Mouse (Mus musculus) hindbrain, embryonic 15.5 days (tissue): ENCODE results near the gene Marveld3. TPM values are rescaled to one million over a fixed set of nuclear protein-coding genes. Genes with fewer than 3 reads are reported as not detected.
A peak's percentile ranks its signal among the peaks of the same experiment; 100 is the strongest.

Experiments used
- ATAC-seq: fragments of 200-750 bp; cut with Nextera tagmentation; 2 replicates; pipeline ENCODE4 v1.8.0; 2017; ENCODE audit warnings: low read depth, moderate number of reproducible peaks, moderate TSS enrichment; ENCODE audit not compliant: low FRiP score
- H3K27ac ChIP-seq: fragments of 300-500 bp; sonication (generic); replicated peaks from 2 replicates; pipeline ENCODE4 v1.5.1; 2015; ENCODE audit warnings: mild to moderate bottlenecking, inconsistent platforms
- H3K27me3 ChIP-seq: fragments of 300-500 bp; sonication (generic); 2 replicates; pipeline ENCODE4 v1.6.1; 2015; ENCODE audit warnings: control low read depth, inconsistent platforms
- H3K36me3 ChIP-seq: fragments of 300-500 bp; sonication (generic); 2 replicates; pipeline ENCODE4 v1.6.1; 2015; ENCODE audit warnings: control low read depth, inconsistent platforms
- H3K4me1 ChIP-seq: fragments of 300-500 bp; sonication (generic); replicated peaks from 2 replicates; pipeline ENCODE4 v1.6.1; 2015; ENCODE audit warnings: control low read depth, inconsistent platforms
- H3K4me2 ChIP-seq: fragments of 300-500 bp; sonication (generic); 2 replicates; pipeline ENCODE4 v1.6.1; 2015; ENCODE audit warnings: moderate library complexity, mild to moderate bottlenecking, inconsistent platforms
- H3K4me3 ChIP-seq: fragments of 300-500 bp; sonication (generic); 2 replicates; pipeline ENCODE4 v1.5.1; 2015; ENCODE audit warnings: mild to moderate bottlenecking, inconsistent platforms
- H3K9ac ChIP-seq: fragments of 300-500 bp; sonication (generic); 2 replicates; pipeline ENCODE4 v1.6.1; 2015; ENCODE audit warnings: inconsistent platforms
- H3K9me3 ChIP-seq: fragments of 300-500 bp; sonication (generic); 2 replicates; pipeline ENCODE4 v1.6.1; 2016; ENCODE audit warnings: control low read depth, inconsistent platforms
- WGBS: fragments of 180-500 bp; shearing (Covaris S2); methylation state at CpG from one replicate; pipeline ENCODE4 v1.1.7; 2015; 5-methylcytosine and 5-hydroxymethylcytosine counted together
- polyA plus RNA-seq: library from polyadenylated mRNA; unstranded; fragments of >200 nt; fragmentation: Nextera tagmentation; extraction: Ambion mirVana; gene quantifications from 2 replicates; pipeline ENCODE4 v1.2.1, GENCODE M21; 2015

The Marveld3 gene
- polyA plus RNA-seq, 1 experiment from 2014 or later = 2.2 TPM

DNA sequence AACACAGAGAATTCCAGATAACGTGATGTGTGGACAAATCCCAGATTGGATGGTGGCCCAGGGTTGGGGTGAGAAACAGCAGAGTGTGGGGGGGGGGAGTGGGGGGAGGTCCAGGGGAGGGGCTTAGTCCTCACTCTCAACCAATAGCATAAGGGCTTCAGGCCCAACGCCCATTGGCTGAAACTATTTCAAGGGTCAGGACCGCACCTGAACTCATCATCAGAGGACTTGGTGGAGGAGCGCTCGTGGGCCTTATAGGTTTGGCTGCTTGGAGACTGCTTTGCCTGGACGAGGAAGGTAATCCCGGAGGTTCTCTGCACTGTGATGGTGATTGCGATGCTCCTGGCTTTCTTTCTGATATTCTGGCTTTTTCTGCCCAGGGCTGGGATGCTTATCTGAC is 28.2 kb upstream of the Marveld3 start, which contains the start of gene Tat:
Tat (plus strand) TSS at position 214 of the 400 bp plus-strand sequence.
- Histone ChIP-seq H3K27ac (no peak within 1 kb of the TSS), H3K4me3 (no peak within 1 kb of the TSS), H3K27me3 (no peaks in the 10 kb centered on the region), H3K36me3 (no peaks in the 10 kb centered on the region), H3K4me2 (no peak within 1 kb of the TSS), H3K9ac (no peak within 1 kb of the TSS), H3K4me1 (0 out of 2 replicates have a peak, but pooled peaks cover 3% of the 10 kb centered on the region), H3K9me3 (no peaks in the 10 kb centered on the region)
- WGBS = 81% methylated on average over 8 of the region's 8 CpGs
- ATAC-seq = no peak

GRCm38 (mm10) chr8:109989151-109989550 is 27.1 kb upstream of the Marveld3 start:
- no peak for ATAC-seq
- H3K27me3 ChIP-seq = no peaks in the 10 kb centered on the region
- H3K27ac ChIP-seq = no peak overlapping the region
- no peak overlapping the region for H3K4me3 ChIP-seq
- H3K4me2 ChIP-seq = no peak overlapping the region
- no peaks in the 10 kb centered on the region for H3K36me3 ChIP-seq
- 91% methylated on average over 8 of the region's 8 CpGs for WGBS
- no peaks in the 10 kb centered on the region for H3K9me3 ChIP-seq
- H3K9ac ChIP-seq = no peak overlapping the region
- H3K4me1 ChIP-seq = peaks cover 10% of the 10 kb centered on the region; the same call in 1 of the 2 replicates

GRCm38 (mm10) chr8:109987776-109988175 is 25.8 kb upstream of the Marveld3 start:
- 82% methylated on average over 7 of the region's 7 CpGs for WGBS
- Histone ChIP-seq H3K27me3 (no peaks in the 10 kb centered on the region), H3K9me3 (no peaks in the 10 kb centered on the region), H3K9ac (no peak overlapping the region), H3K27ac (no peak overlapping the region), H3K36me3 (no peaks in the 10 kb centered on the region), H3K4me2 (no peak overlapping the region), H3K4me3 (no peak overlapping the region), H3K4me1 (peaks cover 19% of the 10 kb centered on the region)
- ATAC-seq = no peak

GRCm38 (mm10) chr8:109986384-109986783 is 24.4 kb upstream of the Marveld3 start:
- no peak overlapping the region for H3K4me2 ChIP-seq
- no peak overlapping the region for H3K27ac ChIP-seq
- H3K4me1 ChIP-seq = peaks cover 19% of the 10 kb centered on the region
- H3K4me3 ChIP-seq = no peak overlapping the region
- no peak overlapping the region for H3K9ac ChIP-seq
- 72% methylated on average over 7 of the region's 7 CpGs for WGBS
- H3K9me3 ChIP-seq = no peaks in the 10 kb centered on the region
- no peaks in the 10 kb centered on the region for H3K36me3 ChIP-seq
- H3K27me3 ChIP-seq = no peaks in the 10 kb centered on the region
- ATAC-seq = no peak

GRCm38 (mm10) chr8:109983944-109984343 is 21.9 kb upstream of the Marveld3 start:
- peaks cover 19% of the 10 kb centered on the region for H3K4me1 ChIP-seq
- no peak overlapping the region for H3K4me3 ChIP-seq
- no peaks in the 10 kb centered on the region for H3K27me3 ChIP-seq
- H3K36me3 ChIP-seq = no peaks in the 10 kb centered on the region
- WGBS = 27% methylated on average over 5 of the region's 5 CpGs
- peak overlapping the region; percentile 68 for H3K27ac ChIP-seq
- H3K4me2 ChIP-seq = no peak overlapping the region
- H3K9me3 ChIP-seq = no peaks in the 10 kb centered on the region
- no peak overlapping the region for H3K9ac ChIP-seq
- no peak for ATAC-seq

GRCm38 (mm10) chr8:109982386-109983105 is 20.5 kb upstream of the Marveld3 start:
- Histone ChIP-seq H3K9ac (no peak overlapping the region), H3K9me3 (no peaks in the 10 kb centered on the region), H3K4me1 (peaks cover 19% of the 10 kb centered on the region), H3K4me2 (no peak overlapping the region), H3K27ac (no peak overlapping the region), H3K4me3 (no peak overlapping the region), H3K36me3 (no peaks in the 10 kb centered on the region), H3K27me3 (no peaks in the 10 kb centered on the region)
- WGBS = 71% methylated on average over 15 of the region's 15 CpGs
- ATAC-seq = no peak

GRCm38 (mm10) chr8:109979339-109979738 is 17.3 kb upstream of the Marveld3 start:
- no peak overlapping the region for H3K4me2 ChIP-seq
- no peaks in the 10 kb centered on the region for H3K36me3 ChIP-seq
- no peak overlapping the region for H3K9ac ChIP-seq
- WGBS = 73% methylated on average over 6 of the region's 6 CpGs
- peaks cover 10% of the 10 kb centered on the region for H3K4me1 ChIP-seq
- H3K9me3 ChIP-seq = no peaks in the 10 kb centered on the region
- no peak overlapping the region for H3K4me3 ChIP-seq
- ATAC-seq = no peak
- no peaks in the 10 kb centered on the region for H3K27me3 ChIP-seq
- no peak overlapping the region for H3K27ac ChIP-seq

DNA sequence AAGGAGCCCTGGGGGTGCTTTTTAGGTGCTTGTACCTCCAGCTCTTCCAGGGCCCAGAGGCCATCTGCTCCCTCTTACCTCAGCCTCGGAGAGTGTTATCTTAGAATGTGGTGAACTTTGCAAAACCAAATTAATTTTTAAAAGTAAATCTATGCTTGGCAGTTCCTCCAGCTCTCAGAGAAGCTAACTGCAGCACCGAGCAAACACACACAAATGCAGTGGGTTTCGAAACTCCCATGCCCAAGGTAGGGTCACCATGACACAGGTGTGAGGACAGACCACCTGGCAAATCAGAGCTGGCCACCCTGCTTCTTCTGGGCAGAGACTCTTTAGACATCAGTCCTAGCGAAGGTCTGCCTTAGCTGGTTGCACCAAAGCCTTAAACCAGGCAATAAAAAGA is 10.9 kb upstream of the Marveld3 start:
- H3K36me3 ChIP-seq = no peaks in the 10 kb centered on the region
- H3K9ac ChIP-seq = no peak overlapping the region
- no peak for ATAC-seq
- no peaks in the 10 kb centered on the region for H3K4me1 ChIP-seq
- 0 out of 2 replicates have a peak, but pooled peaks cover 8% of the 10 kb centered on the region for H3K27me3 ChIP-seq
- no peak overlapping the region for H3K4me2 ChIP-seq
- H3K4me3 ChIP-seq = no peak overlapping the region
- H3K9me3 ChIP-seq = no peaks in the 10 kb centered on the region
- H3K27ac ChIP-seq = no peak overlapping the region
- 92% methylated on average over 4 of the region's 4 CpGs for WGBS

DNA sequence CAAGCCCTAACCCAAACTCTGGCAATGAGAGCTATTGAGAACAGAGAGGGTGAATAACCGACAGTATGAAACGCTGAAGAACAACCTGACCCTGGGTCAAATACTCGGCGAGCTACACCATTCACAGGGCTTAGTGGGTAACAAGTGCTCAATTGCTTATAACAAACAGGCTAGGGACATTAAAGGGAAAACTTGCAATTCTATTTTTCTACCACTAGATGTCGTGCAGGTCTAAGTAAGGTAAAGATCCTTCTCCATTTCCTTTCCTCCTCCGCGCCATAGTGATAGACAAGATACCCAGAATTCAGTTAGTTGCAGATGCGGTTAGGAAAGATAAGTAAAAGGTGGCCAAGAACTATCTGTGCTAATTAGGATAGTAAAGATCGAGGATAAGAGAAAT is 8.3 kb upstream of the Marveld3 start:
- ATAC-seq = peak; percentile 51; the same call in 1 of the 2 replicates

DNA sequence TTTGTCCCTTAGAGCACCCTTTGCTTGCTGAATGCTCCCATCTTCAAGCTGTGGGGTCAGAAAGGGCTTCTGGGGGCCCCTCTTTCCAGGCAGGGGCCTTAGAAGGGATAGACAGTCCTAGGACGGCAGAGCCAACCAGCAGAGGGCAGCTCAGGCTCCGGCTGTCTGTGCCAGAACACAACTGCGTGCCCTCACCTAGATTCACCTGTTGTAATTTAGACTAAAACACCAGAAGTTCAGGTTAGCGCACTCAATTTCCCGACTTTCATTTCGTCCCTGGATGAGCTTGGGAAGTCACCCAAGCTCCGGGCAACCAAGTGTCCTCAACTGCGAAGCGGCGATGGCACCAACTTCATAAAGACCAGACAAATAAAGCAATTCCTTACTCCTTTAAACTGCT is 6.8 kb upstream of the Marveld3 start:
- Histone ChIP-seq H3K4me1 (no peaks in the 10 kb centered on the region), H3K27me3 (0 out of 2 replicates have a peak, but pooled peaks cover 8% of the 10 kb centered on the region), H3K9ac (no peak overlapping the region), H3K4me2 (no peak overlapping the region), H3K4me3 (no peak overlapping the region), H3K9me3 (no peaks in the 10 kb centered on the region), H3K36me3 (no peaks in the 10 kb centered on the region), H3K27ac (no peak overlapping the region)
- ATAC-seq = no peak
- 54% methylated on average over 10 of the region's 10 CpGs for WGBS

More for the DNA sequence above, 8.3 kb upstream of the Marveld3 start:
- no peaks in the 10 kb centered on the region for H3K36me3 ChIP-seq
- H3K4me2 ChIP-seq = no peak overlapping the region
- WGBS = 7% methylated on average over 9 of the region's 9 CpGs
- H3K27ac ChIP-seq = no peak overlapping the region
- 0 out of 2 replicates have a peak, but pooled peaks cover 8% of the 10 kb centered on the region for H3K27me3 ChIP-seq
- no peaks in the 10 kb centered on the region for H3K9me3 ChIP-seq
- no peaks in the 10 kb centered on the region for H3K4me1 ChIP-seq
- H3K9ac ChIP-seq = no peak overlapping the region
- H3K4me3 ChIP-seq = no peak overlapping the region

DNA sequence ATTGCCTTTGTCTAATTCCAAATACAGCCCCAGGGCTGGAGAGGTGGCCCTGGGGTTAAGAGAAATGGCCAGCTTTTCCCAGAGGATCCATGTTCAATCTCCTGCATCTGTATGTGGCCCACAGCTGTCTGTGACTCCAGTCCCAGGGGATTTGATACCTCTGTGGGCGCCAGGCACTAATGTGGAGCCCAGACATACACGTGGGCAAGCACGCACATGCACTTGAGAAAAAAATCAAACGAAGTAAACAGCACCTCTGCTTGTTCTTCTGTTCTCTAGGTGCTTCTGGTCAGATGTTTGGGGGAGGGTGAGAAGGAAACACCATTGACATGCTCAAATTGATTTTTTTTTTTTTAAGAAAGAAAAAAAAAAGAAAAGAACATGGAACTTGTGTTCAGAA is 2.1 kb upstream of the Marveld3 start:
- Histone ChIP-seq H3K9me3 (no peaks in the 10 kb centered on the region), H3K27ac (no peak overlapping the region), H3K4me3 (no peak overlapping the region), H3K9ac (no peak overlapping the region), H3K4me1 (peaks cover 12% of the 10 kb centered on the region), H3K27me3 (peaks cover 31% of the 10 kb centered on the region), H3K4me2 (no peak overlapping the region), H3K36me3 (no peaks in the 10 kb centered on the region)
- ATAC-seq = no peak
- WGBS = 74% methylated on average over 4 of the region's 4 CpGs

GRCm38 (mm10) chr8:109963421-109963820 is 1.4 kb upstream of the Marveld3 start:
- no peak for ATAC-seq
- no peaks in the 10 kb centered on the region for H3K36me3 ChIP-seq
- H3K4me3 ChIP-seq = no peak overlapping the region
- WGBS = 69% methylated on average over 13 of the region's 13 CpGs
- H3K27me3 ChIP-seq = peaks cover 27% of the 10 kb centered on the region
- H3K4me2 ChIP-seq = no peak overlapping the region
- H3K4me1 ChIP-seq = peaks cover 12% of the 10 kb centered on the region
- no peak overlapping the region for H3K27ac ChIP-seq
- no peak overlapping the region for H3K9ac ChIP-seq
- no peaks in the 10 kb centered on the region for H3K9me3 ChIP-seq

DNA sequence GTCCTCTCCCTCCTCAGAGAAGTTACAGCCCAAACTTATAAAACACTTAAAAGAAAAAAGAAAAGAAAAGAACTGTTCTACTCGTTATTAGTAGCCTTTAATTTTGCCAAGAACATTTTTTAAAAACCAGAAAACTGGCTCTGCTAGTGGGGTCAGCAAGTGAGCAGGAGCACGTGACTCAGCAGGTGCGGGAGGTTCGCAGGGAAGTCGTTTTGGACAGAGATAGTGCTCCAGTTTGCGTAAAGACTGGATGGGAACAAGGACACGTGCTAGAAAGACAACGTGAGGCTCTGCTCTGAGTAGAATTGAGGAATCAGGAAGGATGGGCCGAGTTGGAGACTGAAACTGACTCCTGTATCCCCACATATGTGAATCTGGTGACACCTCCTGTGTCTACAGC is 893 bp upstream of the Marveld3 start:
- 80% methylated on average over 9 of the region's 9 CpGs for WGBS
- no peak overlapping the region for H3K27ac ChIP-seq
- no peak overlapping the region for H3K4me3 ChIP-seq
- peaks cover 12% of the 10 kb centered on the region for H3K4me1 ChIP-seq
- no peaks in the 10 kb centered on the region for H3K36me3 ChIP-seq
- H3K4me2 ChIP-seq = no peak overlapping the region
- peaks cover 27% of the 10 kb centered on the region for H3K27me3 ChIP-seq
- no peaks in the 10 kb centered on the region for H3K9me3 ChIP-seq
- H3K9ac ChIP-seq = no peak overlapping the region
- ATAC-seq = no peak
